Mouse (Mus musculus) MEL (cell line): ENCODE data around the gene Spef2. TPM values are rescaled to one million over a fixed set of nuclear protein-coding genes. Genes with fewer than 3 reads are reported as not detected.

Experiments
- DNase-seq: peaks from one replicate; pipeline ENCODE4 v3.0.0; 2011; ENCODE audit warnings: low read depth, low spot score
- H3K27ac ChIP-seq: 2 replicates; pipeline ENCODE4 v1.5.1; 2012; ENCODE audit warnings: low read depth, mild to moderate bottlenecking, control low read depth, low read length, moderate library complexity; ENCODE audit not compliant: control insufficient read depth
- H3K27me3 ChIP-seq, 2 experiments: fragments of 150-350 bp in 1 of 2; sonication (generic) in 1 of 2; 2 replicates each; pipeline ENCODE4 v1.6.1; 2012; ENCODE audit warnings: low read length in 2 of 2, mild to moderate bottlenecking in 2 of 2, improper control_type of control experiment in 1 of 2, moderate library complexity in 1 of 2; ENCODE audit not compliant: insufficient read depth in 2 of 2, control insufficient read depth in 1 of 2
- H3K36me3 ChIP-seq, 2 experiments: 2 replicates each; pipeline ENCODE4 v1.6.1; 2012 to 2014; ENCODE audit warnings: low read length in 2 of 2, improper control_type of control experiment in 1 of 2, inconsistent platforms in 1 of 2, mild to moderate bottlenecking in 1 of 2; ENCODE audit not compliant: insufficient read depth in 2 of 2, control insufficient read depth in 1 of 2
- H3K4me1 ChIP-seq, 2 experiments: fragments of 150-350 bp in 1 of 2; sonication (generic) in 1 of 2; 2 replicates each; pipeline ENCODE4 v1.6.1; 2012; ENCODE audit warnings: low read length in 2 of 2, improper control_type of control experiment in 1 of 2, mild to moderate bottlenecking in 1 of 2; ENCODE audit not compliant: insufficient read depth in 2 of 2, control insufficient read depth in 1 of 2
- H3K4me3 ChIP-seq, 2 experiments: fragments of 150-350 bp in 1 of 2; sonication (generic) in 1 of 2; 2 replicates each; pipeline ENCODE4 v1.5.1; 2012; ENCODE audit warnings: low read depth in 2 of 2, low read length in 2 of 2, mild to moderate bottlenecking in 2 of 2, moderate library complexity in 2 of 2, control low read depth in 1 of 2, improper control_type of control experiment in 1 of 2; ENCODE audit not compliant: control insufficient read depth in 1 of 2, insufficient read depth in 1 of 2
- H3K79me2 ChIP-seq: 2 replicates; pipeline ENCODE4 v1.6.1; 2012; ENCODE audit warnings: mild to moderate bottlenecking, low read length, moderate library complexity; ENCODE audit not compliant: control insufficient read depth, poor library complexity, insufficient read depth
- H3K9ac ChIP-seq: 2 replicates; pipeline ENCODE4 v1.6.1; 2012; ENCODE audit warnings: low read depth, mild to moderate bottlenecking, control low read depth, low read length, moderate library complexity; ENCODE audit not compliant: control insufficient read depth, poor library complexity, severe bottlenecking
- H3K9me3 ChIP-seq: fragments of 150-350 bp; sonication (generic); replicated peaks from 2 replicates; pipeline ENCODE4 v1.6.1; 2012; ENCODE audit warnings: mild to moderate bottlenecking, low read length, improper control_type of control experiment, moderate library complexity; ENCODE audit not compliant: insufficient read depth
- BHLHE40 ChIP-seq: IDR thresholded peaks from 2 replicates; pipeline ENCODE4 v1.6.1; 2012; ENCODE audit warnings: low read depth, mild to moderate bottlenecking, inconsistent platforms, low read length, improper control_type of control experiment, borderline replicate concordance
- E2F4 ChIP-seq: IDR thresholded peaks from 2 replicates; pipeline ENCODE4 v1.6.1; 2011; ENCODE audit warnings: low read depth, low read length, improper control_type of control experiment, borderline replicate concordance
- ELF1 ChIP-seq: IDR thresholded peaks from 2 replicates; pipeline ENCODE4 v1.6.1; 2014; ENCODE audit warnings: low read depth, mild to moderate bottlenecking, inconsistent platforms, low read length, improper control_type of control experiment, moderate library complexity
- EP300 ChIP-seq, 2 experiments: IDR thresholded peaks; 2 replicates each; pipeline ENCODE4 v1.6.1; 2011; ENCODE audit warnings: improper control_type of control experiment in 2 of 2, low read length in 2 of 2, low read depth in 1 of 2, mild to moderate bottlenecking in 1 of 2
- ETS1 ChIP-seq: IDR thresholded peaks from 2 replicates; pipeline ENCODE4 v1.6.1; 2012; ENCODE audit warnings: low read depth, mild to moderate bottlenecking, inconsistent platforms, low read length, improper control_type of control experiment, moderate library complexity
- GATA1 ChIP-seq: IDR thresholded peaks from 2 replicates; pipeline ENCODE4 v1.6.1; 2011; ENCODE audit warnings: low read depth, low read length, improper control_type of control experiment
- HCFC1 ChIP-seq: IDR thresholded peaks from 2 replicates; pipeline ENCODE4 v1.6.1; 2012; ENCODE audit warnings: low read depth, mild to moderate bottlenecking, inconsistent platforms, low read length, improper control_type of control experiment, moderate library complexity
- JUND ChIP-seq: IDR thresholded peaks from 2 replicates; pipeline ENCODE4 v1.6.1; 2011; ENCODE audit warnings: low read depth, mild to moderate bottlenecking, improper control_type of control experiment, low read length
- MAX ChIP-seq: IDR thresholded peaks from 2 replicates; pipeline ENCODE4 v1.6.1; 2011; ENCODE audit warnings: low read length, improper control_type of control experiment
- MAZ ChIP-seq: IDR thresholded peaks from 2 replicates; pipeline ENCODE4 v1.6.1; 2012; ENCODE audit warnings: low read depth, mild to moderate bottlenecking, inconsistent platforms, low read length, improper control_type of control experiment
- MXI1 ChIP-seq: IDR thresholded peaks from 2 replicates; pipeline ENCODE4 v1.6.1; 2011; ENCODE audit warnings: mild to moderate bottlenecking, low read depth, low read length, improper control_type of control experiment
- MYB ChIP-seq: IDR thresholded peaks from 2 replicates; pipeline ENCODE4 v1.6.1; 2011; ENCODE audit warnings: mild to moderate bottlenecking, low read depth, low read length, improper control_type of control experiment
- MYC ChIP-seq: IDR thresholded peaks from 2 replicates; pipeline ENCODE4 v1.6.1; 2011; ENCODE audit warnings: low read depth, mild to moderate bottlenecking, low read length, improper control_type of control experiment, moderate library complexity
- NELFE ChIP-seq: IDR thresholded peaks from 2 replicates; pipeline ENCODE4 v1.6.1; 2011; ENCODE audit warnings: low read depth, low read length, improper control_type of control experiment
- NRF1 ChIP-seq: IDR thresholded peaks from 2 replicates; pipeline ENCODE4 v1.6.1; 2014; ENCODE audit warnings: low read depth, mild to moderate bottlenecking, inconsistent platforms, low read length, improper control_type of control experiment, moderate library complexity; ENCODE audit not compliant: poor library complexity, insufficient read depth, severe bottlenecking
- POLR2A ChIP-seq, 2 experiments: IDR thresholded peaks; 2 replicates each; pipeline ENCODE4 v1.6.1; 2011 to 2012; ENCODE audit warnings: low read length in 2 of 2, mild to moderate bottlenecking in 2 of 2, control low read depth in 1 of 2, improper control_type of control experiment in 1 of 2, low read depth in 1 of 2, moderate library complexity in 1 of 2; ENCODE audit not compliant: control insufficient read depth in 1 of 2, insufficient read depth in 1 of 2, poor library complexity in 1 of 2
- RCOR1 ChIP-seq: IDR thresholded peaks from 2 replicates; pipeline ENCODE4 v1.6.1; 2012; ENCODE audit warnings: low read depth, mild to moderate bottlenecking, inconsistent platforms, low read length, improper control_type of control experiment
- SMC3 ChIP-seq: IDR thresholded peaks from 2 replicates; pipeline ENCODE4 v1.6.1; 2011; ENCODE audit warnings: low read depth, low read length, improper control_type of control experiment
- TAL1 ChIP-seq: IDR thresholded peaks from 2 replicates; pipeline ENCODE4 v1.6.1; 2012; ENCODE audit warnings: mild to moderate bottlenecking, inconsistent platforms, low read length, moderate library complexity, mixed read lengths
- TCF12 ChIP-seq: IDR thresholded peaks from 2 replicates; pipeline ENCODE4 v1.6.1; 2014; ENCODE audit warnings: low read depth, mild to moderate bottlenecking, inconsistent platforms, low read length, improper control_type of control experiment, moderate library complexity
- USF1 ChIP-seq: IDR thresholded peaks from 2 replicates; pipeline ENCODE4 v1.6.1; 2014; ENCODE audit warnings: low read depth, mild to moderate bottlenecking, inconsistent platforms, low read length, improper control_type of control experiment, moderate library complexity
- ZC3H11A ChIP-seq: IDR thresholded peaks from 2 replicates; pipeline ENCODE4 v1.6.1; 2012; ENCODE audit warnings: low read depth, mild to moderate bottlenecking, inconsistent platforms, low read length, improper control_type of control experiment
- ZMIZ1 ChIP-seq: IDR thresholded peaks from 2 replicates; pipeline ENCODE4 v1.6.1; 2012; ENCODE audit warnings: low read depth, mild to moderate bottlenecking, inconsistent platforms, low read length, improper control_type of control experiment, moderate library complexity
- polyA plus RNA-seq, 2 experiments: library from polyadenylated mRNA; stranded (reverse) in 1 of 2; unstranded in 1 of 2; fragments of >175 nt in 1 of 2; fragments of >200 nt in 1 of 2; gene quantifications; 2 replicates each; pipeline versions ENCODE4 v1.2.1 to v1.2.4; 2012; ENCODE audit warnings: low replicate concordance in 2 of 2, low read depth in 1 of 2; ENCODE audit not compliant: insufficient read length in 2 of 2, insufficient read depth in 1 of 2, missing spikeins in 1 of 2
- total RNA-seq: library from RNA; depleted of rRNA; stranded (reverse); fragments of 300-350 nt; gene quantifications from 2 replicates; pipeline ENCODE4 v1.2.3, GENCODE M21; 2012

The Spef2 gene
- total and polyA plus RNA-seq, 3 experiments = 0.08 TPM; not detected in 2

DNA sequence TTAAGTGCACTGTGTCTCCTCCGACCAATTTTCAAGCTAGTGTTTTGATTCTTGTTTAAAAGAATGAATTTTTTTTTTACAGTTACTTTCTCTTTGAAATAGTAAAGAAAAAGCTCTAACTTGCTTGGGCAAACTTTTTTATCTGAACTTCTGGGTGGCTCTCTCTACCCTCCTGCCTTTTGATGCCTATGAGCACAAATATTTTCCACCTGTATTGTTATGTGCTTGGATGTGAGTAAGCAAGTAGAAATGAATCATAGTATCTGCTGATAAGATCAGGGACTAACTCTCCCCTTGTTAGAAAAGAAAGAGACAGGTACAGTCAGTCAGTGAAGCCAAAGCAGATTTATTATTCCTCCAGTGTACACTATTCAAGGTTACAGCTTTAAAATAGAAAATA lies 87.5 kb downstream of the Spef2 start:
- no peak overlapping the region for H3K9ac ChIP-seq
- DNase-seq = no peak
- no peak overlapping the region for H3K27ac ChIP-seq
- no peak for TF ChIP-seq MAZ
- no peak for TF ChIP-seq MAX
- no peak for TF ChIP-seq NELFE
- no peak for TF ChIP-seq SMC3
- TF ChIP-seq JUND = no peak
- TF ChIP-seq ZC3H11A = no peak
- TF ChIP-seq USF1 = no peak
- no peak for TF ChIP-seq ETS1
- no peak overlapping the region for H3K4me3 ChIP-seq
- H3K4me1 ChIP-seq = peaks cover 2 to 15% of the 10 kb centered on the region in 2 experiments
- H3K79me2 ChIP-seq = no peaks in the 10 kb centered on the region
- H3K9me3 ChIP-seq = no peaks in the 10 kb centered on the region
- H3K27me3 ChIP-seq = no peaks in the 10 kb centered on the region
- H3K36me3 ChIP-seq = peaks cover 0 to 7% of the 10 kb centered on the region in 2 experiments; a peak in 1 of 4 replicates

DNA sequence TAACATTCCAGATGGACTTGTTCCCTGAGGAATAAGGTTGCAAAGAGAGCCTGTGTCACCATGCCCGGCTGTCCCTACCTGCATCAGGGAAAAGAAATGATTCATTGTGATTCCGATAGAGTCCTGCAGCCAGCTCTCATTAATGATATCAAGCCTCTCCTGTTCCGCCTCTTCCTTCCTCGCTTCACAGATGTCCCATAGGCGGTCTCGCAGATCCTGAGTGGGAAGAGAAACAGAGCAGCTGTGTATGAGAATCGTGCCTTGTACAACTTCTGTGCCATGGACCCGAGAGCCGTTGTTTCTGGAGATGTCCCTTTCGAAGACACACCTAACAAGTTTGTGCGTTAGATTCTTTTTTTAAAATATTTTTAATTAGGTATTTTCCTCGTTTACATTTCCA lies 114.2 kb downstream of the Spef2 start:
- TF ChIP-seq ELF1 = no peak
- no peak for TF ChIP-seq TAL1
- TF ChIP-seq MYB = no peak
- TF ChIP-seq HCFC1 = no peak
- no peak for TF ChIP-seq E2F4
- TF ChIP-seq MYC = no peak
- TF ChIP-seq TCF12 = no peak
- H3K4me3 ChIP-seq = no peak overlapping the region
- H3K9me3 ChIP-seq = no peaks in the 10 kb centered on the region
- peaks cover 0 to 16% of the 10 kb centered on the region in 2 experiments; a peak in 2 of 4 replicates for H3K36me3 ChIP-seq
- no peak overlapping the region for H3K9ac ChIP-seq
- H3K27me3 ChIP-seq = no peaks in the 10 kb centered on the region
- H3K79me2 ChIP-seq = no peaks in the 10 kb centered on the region
- no peak overlapping the region for H3K27ac ChIP-seq
- peaks cover 5 to 26% of the 10 kb centered on the region in 2 experiments; a peak in 3 of 4 replicates for H3K4me1 ChIP-seq
- no peak for DNase-seq

DNA sequence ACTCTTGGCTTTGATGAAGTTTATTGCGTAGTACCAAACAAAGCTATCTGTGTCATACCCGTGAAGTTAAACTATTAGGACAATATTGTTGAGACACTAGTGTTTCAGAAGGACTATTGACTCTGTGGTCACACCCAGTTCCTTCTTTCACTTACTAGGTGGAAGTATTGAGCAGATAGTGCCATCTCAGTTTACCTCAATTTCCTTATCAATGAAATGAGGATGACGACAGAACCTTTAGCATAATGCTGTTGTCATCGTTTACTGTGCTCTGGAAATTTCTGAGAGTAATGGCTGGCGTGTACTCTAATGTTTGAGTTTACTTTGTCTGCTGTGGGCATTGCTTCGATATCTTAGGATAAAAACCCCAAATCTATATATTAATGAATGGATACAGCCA lies 117.0 kb downstream of the Spef2 start:
- Histone ChIP-seq H3K9me3 (no peaks in the 10 kb centered on the region), H3K27me3 (no peaks in the 10 kb centered on the region), H3K79me2 (no peaks in the 10 kb centered on the region), H3K36me3 (peaks cover 0 to 29% of the 10 kb centered on the region in 2 experiments; a peak in 2 of 4 replicates), H3K4me3 (no peak overlapping the region), H3K27ac (peak overlapping the region; percentile 5; the same call in 1 of the 2 replicates), H3K4me1 (peaks cover 5 to 33% of the 10 kb centered on the region in 2 experiments; a peak in 3 of 4 replicates), H3K9ac (no peak overlapping the region)
- DNase-seq = peak; percentile 30
- TF ChIP-seq MAZ (no peak), NRF1 (no peak), RCOR1 (peak; percentile 20; the same call in 1 of the 2 replicates), EP300 (IDR thresholded peaks at IDR 0.05; ENCODE audit: low read depth in 1 of 2, low read length in 2 of 2) (peak; percentile 65 to 71; a peak in 3 of 4 replicates), ELF1 (no peak), E2F4 (no peak), ZMIZ1 (no peak), MAX (0 out of 2 replicates have a peak, but pooled peaks have one; percentile 20), GATA1 (peak; percentile 62), POLR2A (IDR thresholded peaks at IDR 0.05; ENCODE audit: control insufficient read depth in 1 of 2, insufficient read depth in 1 of 2, low read depth in 1 of 2, low read length in 2 of 2, poor library complexity in 1 of 2) (no peak), MXI1 (0 out of 2 replicates have a peak, but pooled peaks have one; percentile 14), BHLHE40 (no peak), ETS1 (peak; percentile 83)
